Mouse (Mus musculus) heart, embryonic 13.5 days (tissue): Measurements from ENCODE around the gene Tmem86b. TPM values are rescaled to one million over a fixed set of nuclear protein-coding genes. Genes with fewer than 3 reads are reported as not detected.

Experiments used
- microRNA-seq: library from miRNA; unstranded; fragments of <30 nt; microRNA quantifications from one replicate; pipeline ENCODE4, GENCODE M21; 2016
- polyA plus RNA-seq: library from polyadenylated mRNA; unstranded; fragments of >200 nt; fragmentation: Nextera tagmentation; extraction: Ambion mirVana; gene quantifications from 2 replicates; pipeline ENCODE4 v1.2.1, GENCODE M21; 2015

The Tmem86b gene
- polyA plus RNA-seq, 1 experiment from 2014 or later, result 2.4 TPM

Small RNA genes within 50 kb of the gene (microRNA-seq; reads per million reads assigned to microRNA genes)
- gene Gm23577, result not detected

Other genes with a start within 250 kb of the Tmem86b start
- gene Gp6, start 233.7 kb downstream of the Tmem86b start, polyA plus RNA-seq, result 0.71 and 0.83 TPM in 2 replicates
- 24.7 and 29.9 TPM in 2 replicates for gene Rdh13, start 185.8 kb downstream of the Tmem86b start, polyA plus RNA-seq
- 3.3 and 4.2 TPM in 2 replicates for gene Eps8l1, start 170.7 kb downstream of the Tmem86b start, polyA plus RNA-seq
- 29.2 and 33.9 TPM in 2 replicates for gene Ppp1r12c, start 129.7 kb downstream of the Tmem86b start, polyA plus RNA-seq
- gene Tnnt1, start 115.0 kb downstream of the Tmem86b start, polyA plus RNA-seq, result 610 and 755 TPM in 2 replicates
- 2,083 and 2,324 TPM in 2 replicates for gene Tnni3, start 107.2 kb downstream of the Tmem86b start, polyA plus RNA-seq
- gene Dnaaf3, start 99.0 kb downstream of the Tmem86b start, polyA plus RNA-seq, result 0.59 and 0.95 TPM in 2 replicates
- 1.4 and 2.7 TPM in 2 replicates for gene Syt5, start 83.9 kb downstream of the Tmem86b start, polyA plus RNA-seq
- 0.04 TPM in 1 of 2 replicates, not detected in the other for gene Ptprh, start 27.4 kb downstream of the Tmem86b start, polyA plus RNA-seq
- 7.2 and 7.4 TPM in 2 replicates for gene Ppp6r1, start 27.6 kb upstream of the Tmem86b start, polyA plus RNA-seq
- gene Hspbp1, start 53.6 kb upstream of the Tmem86b start, polyA plus RNA-seq, result 74.0 and 79.9 TPM in 2 replicates
- 0.46 and 0.91 TPM in 2 replicates for gene Brsk1, start 59.2 kb upstream of the Tmem86b start, polyA plus RNA-seq
- 0.05 and 0.07 TPM in 2 replicates for gene Tmem150b, start 93.8 kb upstream of the Tmem86b start, polyA plus RNA-seq
- gene Kmt5c, start 108.7 kb upstream of the Tmem86b start, polyA plus RNA-seq, result 57.1 and 60.0 TPM in 2 replicates
- 35.4 and 36.4 TPM in 2 replicates for gene Cox6b2, start 121.7 kb upstream of the Tmem86b start, polyA plus RNA-seq
- not detected in 2 replicates for gene Fam71e2, start 139.9 kb upstream of the Tmem86b start, polyA plus RNA-seq
- gene Il11, start 151.4 kb upstream of the Tmem86b start, polyA plus RNA-seq, result 0.09 TPM in 1 of 2 replicates, not detected in the other
- gene Tmem190, start 151.5 kb upstream of the Tmem86b start, polyA plus RNA-seq, result not detected in 2 replicates
- gene Tmem238, start 158.2 kb upstream of the Tmem86b start, polyA plus RNA-seq, result 4.1 and 4.3 TPM in 2 replicates
- 209 and 245 TPM in 2 replicates for gene Rpl28, start 161.5 kb upstream of the Tmem86b start, polyA plus RNA-seq
- 327 and 359 TPM in 2 replicates for gene Ube2s, start 181.2 kb upstream of the Tmem86b start, polyA plus RNA-seq
- 0.04 TPM in 2 replicates for gene Shisa7, start 213.3 kb upstream of the Tmem86b start, polyA plus RNA-seq
- gene Isoc2b, start 238.8 kb upstream of the Tmem86b start, polyA plus RNA-seq, result 3.7 and 3.8 TPM in 2 replicates
- gene Isoc2a, start 245.7 kb upstream of the Tmem86b start, polyA plus RNA-seq, result 1.4 TPM in 2 replicates